Mouse (Mus musculus) mammary gland, adult 2 months (tissue): ENCODE measurements around the gene Ivd. TPM values are rescaled to one million over a fixed set of nuclear protein-coding genes. Genes with fewer than 3 reads are reported as not detected.

Experiments used
- polyA plus RNA-seq: library from polyadenylated mRNA; depleted of rRNA; stranded (reverse); fragments of >200 nt; gene quantifications from 2 replicates; pipeline ENCODE4 v1.2.3, GENCODE M21; 2012; ENCODE audit warnings: low replicate concordance; rRNA removed

Gene Ivd
- polyA plus RNA-seq = 107 and 129 TPM in 2 replicates

DNA sequence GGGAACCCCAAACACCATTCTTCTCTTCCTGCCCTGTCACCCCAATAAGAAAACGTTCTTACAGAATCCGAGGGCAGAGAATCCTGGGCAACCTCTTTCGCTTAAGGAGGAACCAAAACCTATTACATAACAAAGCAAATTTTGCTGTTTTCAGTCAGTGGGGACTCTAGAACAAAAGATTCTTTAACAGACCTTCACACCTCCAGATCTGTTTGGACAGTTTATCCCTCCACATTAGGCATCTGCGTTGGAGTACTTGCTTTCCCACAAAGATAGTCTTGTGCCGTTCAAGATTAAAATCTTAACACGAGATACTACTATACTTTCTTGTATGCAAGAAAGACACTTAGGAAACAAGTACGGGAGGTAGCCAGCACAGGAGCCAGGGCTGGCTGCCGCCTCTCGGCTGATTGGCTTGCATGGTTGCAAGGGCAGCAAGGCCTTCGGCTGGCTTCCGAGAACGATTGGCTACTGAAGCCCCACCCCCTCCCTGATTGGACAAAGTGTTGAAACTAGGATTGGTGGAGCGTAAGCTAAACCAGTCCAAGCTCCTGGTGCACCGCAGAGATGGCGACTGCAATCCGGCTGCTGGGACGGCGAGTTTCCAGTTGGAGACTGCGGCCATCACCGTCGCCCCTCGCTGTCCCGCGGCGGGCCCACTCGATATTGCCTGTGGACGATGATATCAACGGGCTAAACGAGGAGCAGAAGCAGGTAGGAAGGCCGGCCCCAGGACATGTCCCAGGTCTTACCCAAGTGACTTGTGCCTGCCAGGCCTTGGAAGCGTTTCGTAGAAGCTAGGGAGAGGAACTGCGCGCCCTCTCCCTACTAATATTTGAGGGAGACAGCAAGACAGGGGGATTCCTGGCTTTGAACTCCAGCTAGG is at the start of gene Ivd:
Ivd (plus strand) TSS at position 501 of the 886 bp plus-strand sequence.

DNA sequence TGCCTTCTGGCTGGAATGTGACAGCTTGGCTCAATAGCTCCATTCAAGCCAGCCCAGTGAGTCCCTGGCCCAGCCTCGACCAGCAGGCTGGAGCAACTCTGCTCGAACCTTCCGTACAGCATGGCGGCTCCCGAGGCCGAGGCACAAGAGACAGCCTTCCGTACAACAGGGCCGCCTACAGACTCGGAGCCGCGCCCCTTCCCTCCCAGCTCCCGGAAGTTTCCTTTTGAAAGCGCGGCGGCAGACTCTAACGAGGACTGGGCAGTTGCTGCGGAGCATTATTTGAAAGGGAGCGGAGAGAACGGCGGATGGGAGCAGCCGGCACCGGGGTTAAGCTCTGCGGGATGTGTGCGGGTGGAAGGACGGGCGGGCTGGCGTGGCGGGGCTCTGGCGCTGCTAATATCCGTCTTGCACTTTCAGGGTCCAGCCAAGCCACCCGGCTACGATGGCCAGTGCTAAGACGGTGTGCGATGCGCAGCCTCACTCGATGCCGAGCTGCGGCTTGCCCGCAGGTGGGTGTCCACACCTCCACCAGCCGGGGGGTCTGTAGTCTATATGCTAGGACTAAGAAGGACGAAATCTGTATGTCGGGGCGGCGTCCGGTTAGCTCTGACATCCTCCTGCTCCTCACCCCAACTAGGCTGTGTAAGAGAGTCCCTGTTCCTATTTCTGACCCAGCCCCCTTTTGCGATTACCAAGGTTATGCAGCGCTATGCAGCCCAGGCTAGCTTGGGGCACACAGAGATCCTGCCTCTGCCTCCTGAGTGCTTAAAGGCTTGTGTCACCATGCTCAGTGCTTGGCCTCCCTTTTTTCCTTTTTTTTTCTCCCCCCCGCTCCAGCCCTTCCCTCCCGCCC is 47.5 kb upstream of the Ivd start, which contains the start of gene Knstrn:
Knstrn (plus strand) TSS at position 23 of the 856 bp plus-strand sequence.

DNA sequence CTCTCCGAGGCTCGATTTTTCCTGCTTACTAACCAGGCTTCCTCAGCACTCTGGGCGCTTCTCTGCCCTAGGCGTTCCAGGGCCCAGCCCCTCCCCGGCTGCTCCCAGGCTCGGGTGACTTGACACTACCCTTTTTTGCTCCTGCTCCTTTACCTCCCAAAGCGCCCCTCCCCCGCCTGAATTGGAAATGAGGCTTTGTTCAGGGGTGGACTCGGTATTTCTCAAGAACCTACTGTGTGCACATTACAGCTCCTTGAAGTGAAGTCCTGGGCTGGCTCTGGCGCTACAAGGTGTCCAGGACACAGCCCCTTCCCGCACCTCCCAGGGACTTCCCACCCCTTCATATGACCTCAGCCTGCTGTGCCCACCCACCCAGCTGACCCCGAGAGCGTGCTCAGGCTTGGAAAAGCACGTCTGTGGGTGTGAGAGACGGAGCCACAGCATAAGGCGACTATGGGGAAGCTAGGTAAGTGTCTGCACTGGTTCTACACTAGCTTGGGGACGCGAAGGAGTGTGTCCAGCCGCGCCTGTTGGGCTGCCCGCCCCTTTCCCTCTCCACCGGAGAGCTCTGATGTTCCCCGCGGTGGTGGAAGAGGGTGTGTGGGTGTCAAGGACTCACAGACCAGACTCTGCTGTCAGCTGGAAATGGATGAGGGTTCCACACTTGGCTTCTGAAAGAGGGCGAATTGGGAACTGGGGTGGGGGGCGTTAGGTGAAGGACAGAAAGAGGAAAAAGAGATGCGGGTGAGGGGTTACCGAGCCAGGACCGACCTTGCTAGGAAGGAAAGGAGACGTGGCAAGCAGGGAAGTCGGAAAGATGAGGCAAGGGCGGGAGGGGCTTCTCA is 38.4 kb downstream of the Ivd start, which contains the start of gene Bahd1:
Bahd1 (plus strand) TSS at position 397 of the 845 bp plus-strand sequence.

DNA sequence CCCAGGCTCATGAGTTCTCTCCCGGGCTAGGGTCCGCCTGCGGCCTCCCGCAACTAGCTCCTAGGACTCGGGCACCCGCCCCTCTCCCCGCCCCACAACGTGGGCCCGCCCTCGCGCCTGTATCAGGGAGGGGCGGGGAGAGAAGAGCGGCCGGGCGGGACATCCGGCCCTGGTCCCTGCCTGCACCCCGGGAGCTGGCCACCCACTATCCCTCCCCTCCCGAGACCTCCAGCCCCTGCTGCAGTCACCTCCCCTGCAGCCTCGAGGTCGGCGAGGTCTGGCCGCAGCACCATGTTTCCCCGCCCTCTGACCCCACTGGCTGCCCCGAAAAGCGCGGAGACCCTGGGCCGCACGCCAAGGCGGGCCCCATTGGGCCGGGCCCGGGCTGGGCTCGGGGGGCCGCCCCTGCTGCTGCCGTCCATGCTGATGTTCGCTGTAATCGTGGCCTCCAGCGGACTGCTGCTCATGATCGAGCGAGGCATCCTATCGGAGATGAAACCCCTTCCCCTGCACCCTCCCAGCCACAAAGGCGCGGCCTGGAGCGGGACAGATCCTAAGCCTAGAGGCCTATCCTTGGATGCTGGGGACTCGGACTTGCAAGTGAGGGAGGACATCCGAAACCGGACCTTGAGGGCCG is 64.7 kb downstream of the Ivd start, which contains the start of gene Chst14:
Chst14 (plus strand) TSS at position 136 of the 637 bp plus-strand sequence.

Other genes with a start within 250 kb of the Ivd start
- 6.1 and 6.9 TPM in 2 replicates for gene Pak6, start 198.7 kb upstream of the Ivd start, polyA plus RNA-seq
- 0.10 and 0.16 TPM in 2 replicates for gene Ankrd63, start 158.0 kb upstream of the Ivd start, polyA plus RNA-seq
- gene Plcb2, start 133.5 kb upstream of the Ivd start, polyA plus RNA-seq = 16.6 and 17.0 TPM in 2 replicates
- gene Inafm2, start 116.2 kb upstream of the Ivd start, polyA plus RNA-seq = 12.7 and 24.4 TPM in 2 replicates
- gene Ccdc9b, start 99.3 kb upstream of the Ivd start, polyA plus RNA-seq = 3.9 and 8.1 TPM in 2 replicates
- 0.29 TPM in 1 of 2 replicates, not detected in the other for gene Phgr1, start 89.2 kb upstream of the Ivd start, polyA plus RNA-seq
- 0.32 and 0.50 TPM in 2 replicates for gene Disp2, start 82.2 kb upstream of the Ivd start, polyA plus RNA-seq
- gene Knstrn, start 48.0 kb upstream of the Ivd start, polyA plus RNA-seq = 1.2 and 1.4 TPM in 2 replicates
- gene Bahd1, start 38.4 kb downstream of the Ivd start, polyA plus RNA-seq = 16.2 and 31.4 TPM in 2 replicates
- gene Chst14, start 64.5 kb downstream of the Ivd start, polyA plus RNA-seq = 17.1 and 21.6 TPM in 2 replicates
- gene Ccdc32, start 167.4 kb downstream of the Ivd start, polyA plus RNA-seq = 4.3 and 6.4 TPM in 2 replicates
- gene Rpusd2, start 172.8 kb downstream of the Ivd start, polyA plus RNA-seq = 4.6 and 4.8 TPM in 2 replicates
- gene Knl1, start 185.2 kb downstream of the Ivd start, polyA plus RNA-seq = 0.11 and 0.17 TPM in 2 replicates